Mouse (Mus musculus) kidney, adult 2 months (tissue): ENCODE results near the gene Txlnb.

Source experiments
- CTCF ChIP-seq: fragments of 200-500 bp; conservative IDR thresholded peaks from 2 replicates; pipeline ENCODE4 v1.5.1; 2011; ENCODE audit warnings: low read depth, mild to moderate bottlenecking, control low read depth, low read length, moderate library complexity, mixed read lengths; ENCODE audit not compliant: insufficient read depth, insufficient read length
- POLR2A ChIP-seq: fragments of 200-500 bp; IDR thresholded peaks from one replicate; pipeline ENCODE4 v1.6.1; 2011; ENCODE audit warnings: low read depth, low read length, control low read depth

DNA sequence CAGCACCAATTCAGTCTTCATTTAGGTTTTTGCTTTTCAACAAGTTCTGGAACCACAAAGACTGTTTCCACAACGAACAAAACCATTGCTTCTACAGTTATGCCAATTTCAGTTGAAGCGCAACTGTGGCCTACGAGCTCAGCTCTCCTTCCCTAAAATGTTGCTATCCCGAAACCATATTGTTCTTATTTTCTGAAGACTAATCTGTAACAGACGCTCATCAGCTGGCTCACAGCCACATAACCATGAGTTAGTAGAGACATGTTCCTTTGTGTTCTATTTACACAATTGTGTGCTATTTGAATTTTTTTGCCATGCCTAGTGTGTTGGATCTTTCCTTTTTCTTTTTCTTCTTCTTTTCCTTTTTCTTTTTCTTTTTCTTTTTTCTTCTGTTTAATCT is 26.2 kb upstream of the Txlnb start:
- no peak for TF ChIP-seq CTCF
- no peak for TF ChIP-seq POLR2A
